Mouse (Mus musculus): ENCODE results near the gene Alyref.

DNA sequence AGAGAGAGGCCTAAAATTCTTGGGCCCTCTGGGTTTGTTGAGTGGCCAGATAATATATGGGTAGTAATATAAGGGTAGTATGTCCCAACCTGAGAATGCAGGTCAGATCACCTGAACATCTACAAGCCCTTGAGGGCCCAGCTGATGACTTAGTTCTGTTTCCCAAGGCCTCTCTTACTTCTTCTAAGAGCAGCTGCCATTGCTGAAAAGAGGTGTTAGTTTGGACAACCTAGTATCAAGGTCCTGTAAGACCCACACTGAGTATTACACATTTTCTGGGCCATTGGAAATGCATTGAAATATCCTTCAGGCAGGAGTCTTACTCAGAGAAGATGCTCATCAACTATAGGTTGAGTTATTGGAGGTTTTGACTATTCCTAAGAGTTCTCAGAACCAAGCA, 22.2 kb downstream of the Alyref start:
- TF ChIP-seq CTCF (IDR thresholded peaks at IDR 0.05; ENCODE audit: low read depth) (no peak), EP300 (IDR thresholded peaks at IDR 0.05; ENCODE audit: low read depth) (no peak)
